Mouse (Mus musculus) hindbrain, postnatal 0 days (tissue): ENCODE measurements at regions not wholly inside any gene's neighbourhood (a gene's known extent, or its start where the extent isn't known, plus 50 kb on each side); places are given as distances from the start of the nearest gene placed in this dataset.
A peak's percentile ranks its signal among the peaks of the same experiment; 100 is the strongest.

Source experiments
- ATAC-seq: fragments of 200-750 bp; cut with Nextera tagmentation; 2 replicates; pipeline ENCODE4 v1.8.0; 2017; ENCODE audit warnings: mild to moderate bottlenecking, moderate TSS enrichment, moderate library complexity
- DNase-seq: peaks from one replicate; pipeline ENCODE4 v3.0.0-alpha.2; 2015; ENCODE audit warnings: low spot score
- H3K27ac ChIP-seq: fragments of 300-500 bp; sonication (generic); 2 replicates; pipeline ENCODE4 v1.5.1; 2014; ENCODE audit warnings: mild to moderate bottlenecking
- H3K27me3 ChIP-seq: fragments of 300-500 bp; sonication (generic); 2 replicates; pipeline ENCODE4 v1.6.1; 2014; ENCODE audit warnings: low read length, mixed read lengths; ENCODE audit not compliant: insufficient read depth
- H3K36me3 ChIP-seq: fragments of 300-500 bp; sonication (generic); 2 replicates; pipeline ENCODE4 v1.6.1; 2014; ENCODE audit warnings: low read length, mixed read lengths; ENCODE audit not compliant: insufficient read depth
- H3K4me1 ChIP-seq: fragments of 300-500 bp; sonication (generic); 2 replicates; pipeline ENCODE4 v1.6.1; 2014; ENCODE audit warnings: antibody characterized with exemption, low read length, mixed read lengths; ENCODE audit not compliant: insufficient read depth
- H3K4me2 ChIP-seq: fragments of 300-500 bp; sonication (generic); 2 replicates; pipeline ENCODE4 v1.6.1; 2014; ENCODE audit warnings: low read depth, mild to moderate bottlenecking, low read length, moderate library complexity, mixed read lengths
- H3K4me3 ChIP-seq: fragments of 300-500 bp; sonication (generic); 2 replicates; pipeline ENCODE4 v1.5.1; 2014; ENCODE audit warnings: low read length
- H3K9ac ChIP-seq: fragments of 300-500 bp; sonication (generic); replicated peaks from 2 replicates; pipeline ENCODE4 v1.6.1; 2014; ENCODE audit warnings: mild to moderate bottlenecking, low read length, moderate library complexity, mixed read lengths
- H3K9me3 ChIP-seq: fragments of 300-500 bp; sonication (generic); 2 replicates; pipeline ENCODE4 v1.6.1; 2016; ENCODE audit warnings: low read length, mixed read lengths
- CTCF ChIP-seq: IDR thresholded peaks from 2 replicates; pipeline ENCODE4 v1.5.1; 2016; ENCODE audit warnings: antibody characterized with exemption, control low read depth, low read depth
- WGBS: fragments of 180-500 bp; shearing (Covaris S2); extraction: QIAGEN DNeasy Blood & Tissue Kit; methylation state at CpG from one replicate; pipeline ENCODE4 v1.1.7; 2014; 5-methylcytosine and 5-hydroxymethylcytosine counted together

GRCm38 (mm10) chr19:14956392-14956791, 358.5 kb upstream of the Tle4 start:
- no peaks in the 10 kb centered on the region; the same call in 1 of the 2 replicates for H3K4me1 ChIP-seq
- H3K36me3 ChIP-seq, result no peaks in the 10 kb centered on the region
- no peaks in the 10 kb centered on the region for H3K9me3 ChIP-seq
- no peaks in the 10 kb centered on the region for H3K27me3 ChIP-seq
- WGBS, result 17% methylated on average over 3 of the region's 3 CpGs
- no peak for ATAC-seq
- no peak overlapping the region for H3K4me3 ChIP-seq
- no peak overlapping the region for H3K4me2 ChIP-seq
- TF ChIP-seq CTCF, result no peak
- no peak overlapping the region for H3K27ac ChIP-seq
- DNase-seq, result peak; percentile 20
- H3K9ac ChIP-seq, result no peak overlapping the region

DNA sequence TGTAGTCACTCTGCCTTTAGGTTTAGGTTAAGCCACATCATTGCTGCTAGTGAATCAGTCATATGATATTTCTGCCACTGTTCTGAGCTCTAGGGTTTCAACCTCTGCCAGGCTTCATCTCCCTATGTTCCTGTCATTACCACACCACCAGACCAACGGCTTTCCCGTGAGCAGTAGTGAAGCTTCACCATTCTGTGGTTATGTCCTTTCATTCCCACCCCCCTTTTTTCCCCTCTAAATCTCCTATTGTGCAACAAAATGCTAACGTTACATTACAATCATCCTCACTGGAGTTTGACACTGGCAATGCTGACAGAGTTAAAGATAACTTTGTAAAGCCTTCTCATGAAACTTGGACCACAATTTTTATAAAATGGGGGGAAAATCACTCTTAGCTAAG, 358.1 kb upstream of the Tle4 start:
- Histone ChIP-seq H3K4me1 (no peaks in the 10 kb centered on the region; the same call in 1 of the 2 replicates), H3K9ac (no peak overlapping the region), H3K4me3 (no peak overlapping the region), H3K9me3 (no peaks in the 10 kb centered on the region), H3K27ac (no peak overlapping the region), H3K4me2 (no peak overlapping the region), H3K36me3 (no peaks in the 10 kb centered on the region), H3K27me3 (no peaks in the 10 kb centered on the region)
- 40% methylated on average over 3 of the region's 3 CpGs for WGBS
- TF ChIP-seq CTCF, result no peak
- ATAC-seq (no peak), DNase-seq (no peak)

DNA sequence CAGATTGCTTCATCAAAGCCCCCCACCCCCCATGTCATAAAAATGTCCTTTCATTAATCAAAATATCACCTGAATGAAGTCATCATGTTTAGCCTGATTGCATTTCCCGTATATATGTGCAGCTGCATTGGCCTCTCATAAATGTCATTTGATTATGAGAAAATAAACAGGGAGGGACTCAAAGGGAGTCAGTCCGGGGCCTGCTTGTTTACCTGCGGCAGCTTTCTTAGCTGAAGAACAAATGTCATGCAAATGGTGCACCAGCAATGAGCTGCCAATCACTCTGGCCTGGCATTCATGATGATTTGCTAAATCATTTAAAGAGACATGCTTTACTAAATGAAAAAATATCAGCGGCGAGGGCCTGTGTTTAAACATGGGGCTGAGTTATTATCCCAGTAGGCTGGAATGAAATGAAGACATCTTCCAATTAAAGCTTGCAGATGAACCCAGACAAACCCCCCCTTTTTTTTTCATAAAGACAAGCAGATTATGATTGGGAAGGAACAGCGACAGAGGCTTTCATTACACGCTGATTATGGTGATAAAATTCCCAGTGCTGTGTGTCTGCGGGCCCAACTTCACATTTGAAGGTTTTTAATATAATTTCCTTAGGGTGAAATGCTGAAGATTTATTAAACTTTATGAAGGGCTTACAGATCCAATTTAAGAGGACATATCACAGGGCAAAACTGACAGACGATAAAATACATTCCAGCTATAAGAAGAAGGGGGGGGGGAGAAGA, 342.5 kb upstream of the Tle4 start:
- H3K4me1 ChIP-seq, result no peaks in the 10 kb centered on the region
- H3K27ac ChIP-seq, result no peak overlapping the region
- H3K9me3 ChIP-seq, result no peaks in the 10 kb centered on the region
- WGBS, result 42% methylated on average over 9 of the region's 9 CpGs
- H3K36me3 ChIP-seq, result no peaks in the 10 kb centered on the region
- no peak overlapping the region for H3K4me3 ChIP-seq
- ATAC-seq (peak; percentile 32; the same call in 1 of the 2 replicates), DNase-seq (peak; percentile 10)
- H3K27me3 ChIP-seq, result no peaks in the 10 kb centered on the region
- no peak for TF ChIP-seq CTCF
- no peak overlapping the region for H3K4me2 ChIP-seq
- no peak overlapping the region for H3K9ac ChIP-seq

DNA sequence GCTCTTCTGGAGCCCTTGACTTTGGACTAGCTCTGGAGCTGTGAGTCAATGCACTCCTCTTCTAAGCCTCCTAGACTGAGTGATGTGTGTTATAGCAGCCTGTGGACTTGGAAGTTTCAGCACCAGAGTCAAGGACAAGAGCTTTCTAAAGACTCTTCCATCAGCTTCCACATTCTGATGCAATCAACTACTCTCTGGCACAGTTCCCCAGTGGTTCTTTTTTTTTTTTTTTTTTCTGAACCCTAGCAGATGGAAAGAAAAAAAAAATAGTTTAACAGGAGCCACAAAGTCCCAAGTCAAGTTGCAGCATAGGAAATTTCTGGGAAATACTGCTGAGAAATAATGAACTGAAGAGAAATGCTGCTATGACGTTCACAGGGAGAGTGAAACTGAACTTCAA, 324.4 kb upstream of the Tle4 start:
- H3K27ac ChIP-seq, result no peak overlapping the region
- ATAC-seq (no peak), DNase-seq (no peak)
- no peaks in the 10 kb centered on the region for H3K27me3 ChIP-seq
- no peak overlapping the region for H3K9ac ChIP-seq
- no peak overlapping the region for H3K4me3 ChIP-seq
- no peaks in the 10 kb centered on the region for H3K9me3 ChIP-seq
- no peaks in the 10 kb centered on the region for H3K4me1 ChIP-seq
- 49% methylated on average over 1 of the region's 1 CpGs for WGBS
- no peak overlapping the region for H3K4me2 ChIP-seq
- H3K36me3 ChIP-seq, result no peaks in the 10 kb centered on the region
- no peak for TF ChIP-seq CTCF

DNA sequence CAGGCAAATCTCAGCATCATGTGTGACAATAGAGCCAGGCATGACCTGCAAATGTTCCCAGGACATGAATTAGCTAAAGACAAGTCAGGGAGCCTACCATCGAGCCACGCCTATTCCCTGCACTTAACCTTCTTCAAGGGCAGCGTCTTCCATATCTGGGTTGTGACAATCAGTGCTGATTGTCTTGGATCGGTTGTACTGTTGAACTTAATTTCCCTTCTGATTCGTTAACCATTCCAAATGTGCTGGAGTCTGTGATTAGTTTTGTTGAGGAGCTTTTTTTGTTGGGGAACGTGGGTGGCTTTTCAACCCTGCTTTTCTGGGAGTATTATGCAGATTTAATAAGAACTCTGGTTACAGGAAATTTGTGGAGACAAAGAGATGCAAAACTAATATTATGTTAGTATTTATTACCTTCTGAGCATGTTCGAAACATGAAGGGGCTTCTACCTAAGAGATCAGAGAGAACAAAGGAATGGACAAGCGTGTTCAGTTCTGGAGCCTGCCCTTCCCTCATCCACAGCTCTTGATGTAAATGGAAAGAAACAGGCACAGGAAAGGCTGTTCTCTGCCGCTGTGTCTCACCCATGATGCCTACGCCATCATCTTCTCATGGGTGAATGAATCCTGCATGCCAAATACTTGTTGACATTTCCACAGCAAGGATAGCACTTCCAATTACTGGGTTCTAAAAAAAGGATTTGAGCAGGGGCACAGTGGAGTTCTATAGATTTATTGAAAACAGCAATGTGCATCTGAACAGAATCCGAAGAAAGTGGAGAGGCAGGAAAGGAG, 313.4 kb upstream of the Tle4 start:
- Histone ChIP-seq H3K36me3 (no peaks in the 10 kb centered on the region), H3K4me1 (no peaks in the 10 kb centered on the region), H3K4me3 (no peak overlapping the region), H3K27me3 (no peaks in the 10 kb centered on the region), H3K27ac (no peak overlapping the region), H3K9me3 (no peaks in the 10 kb centered on the region), H3K4me2 (no peak overlapping the region), H3K9ac (no peak overlapping the region)
- WGBS, result 87% methylated on average over 11 of the region's 11 CpGs
- no peak for TF ChIP-seq CTCF
- ATAC-seq (no peak), DNase-seq (peak; percentile 13)

- Histone ChIP-seq H3K36me3 (no peaks in the 10 kb centered on the region), H3K9me3 (no peaks in the 10 kb centered on the region), H3K27ac (no peak overlapping the region), H3K4me3 (no peak overlapping the region), H3K9ac (no peak overlapping the region), H3K27me3 (0 out of 2 replicates have a peak, but pooled peaks cover 5% of the 10 kb centered on the region), H3K4me1 (0 out of 2 replicates have a peak, but pooled peaks cover 8% of the 10 kb centered on the region), H3K4me2 (no peak overlapping the region)
- TF ChIP-seq CTCF, result no peak
- ATAC-seq (no peak), DNase-seq (no peak)
- 93% methylated on average over 2 of the region's 2 CpGs for WGBS
Measured at GRCm38 (mm10) chr19:14894875-14895274, 297.0 kb upstream of the Tle4 start.
